Mouse (Mus musculus) hindbrain, embryonic 11.5 days (tissue): ENCODE measurements at regions not wholly inside any gene's neighbourhood (a gene's known extent, or its start where the extent isn't known, plus 50 kb on each side); places are given as distances from the start of the nearest gene placed in this dataset.

Experiments
- ATAC-seq: fragments of 200-750 bp; cut with Nextera tagmentation; 2 replicates; pipeline ENCODE4 v1.8.0; 2017; ENCODE audit warnings: mild to moderate bottlenecking, moderate TSS enrichment, moderate library complexity; ENCODE audit not compliant: low FRiP score
- DNase-seq: peaks from one replicate; pipeline ENCODE4 v3.0.0-alpha.2; 2015; ENCODE audit warnings: low spot score
- H3K27ac ChIP-seq: fragments of 300-500 bp; sonication (generic); 2 replicates; pipeline ENCODE4 v1.5.1; 2014; ENCODE audit warnings: mild to moderate bottlenecking, low read depth, low read length
- H3K27me3 ChIP-seq: fragments of 300-500 bp; sonication (generic); 2 replicates; pipeline ENCODE4 v1.6.1; 2014; ENCODE audit warnings: mild to moderate bottlenecking, low read length, moderate library complexity, mixed read lengths; ENCODE audit not compliant: control insufficient read depth, insufficient read depth
- H3K36me3 ChIP-seq: fragments of 300-500 bp; sonication (generic); 2 replicates; pipeline ENCODE4 v1.6.1; 2014; ENCODE audit warnings: mild to moderate bottlenecking, low read length, moderate library complexity, mixed read lengths; ENCODE audit not compliant: control insufficient read depth, insufficient read depth
- H3K4me1 ChIP-seq: fragments of 300-500 bp; sonication (generic); replicated peaks from 2 replicates; pipeline ENCODE4 v1.6.1; 2014; ENCODE audit warnings: low read length, mixed read lengths; ENCODE audit not compliant: control insufficient read depth, insufficient read depth
- H3K4me2 ChIP-seq: fragments of 300-500 bp; sonication (generic); replicated peaks from 2 replicates; pipeline ENCODE4 v1.6.1; 2014; ENCODE audit warnings: mild to moderate bottlenecking, low read depth, low read length
- H3K4me3 ChIP-seq: fragments of 300-500 bp; sonication (generic); 2 replicates; pipeline ENCODE4 v1.5.1; 2014; ENCODE audit warnings: low read depth, low read length
- H3K9ac ChIP-seq: fragments of 300-500 bp; sonication (generic); 2 replicates; pipeline ENCODE4 v1.6.1; 2014; ENCODE audit warnings: low read depth, low read length
- H3K9me3 ChIP-seq: fragments of 300-500 bp; sonication (generic); 2 replicates; pipeline ENCODE4 v1.6.1; 2016; ENCODE audit warnings: low read length; ENCODE audit not compliant: control insufficient read depth
- WGBS: fragments of 180-500 bp; shearing (Covaris S2); extraction: QIAGEN DNeasy Blood & Tissue Kit; methylation state at CpG from one replicate; pipeline ENCODE4 v1.1.7; 2014; 5-methylcytosine and 5-hydroxymethylcytosine counted together

- Histone ChIP-seq H3K27ac (no peak overlapping the region), H3K9ac (no peak overlapping the region), H3K36me3 (no peaks in the 10 kb centered on the region), H3K9me3 (no peaks in the 10 kb centered on the region), H3K4me1 (no peaks in the 10 kb centered on the region), H3K27me3 (no peaks in the 10 kb centered on the region), H3K4me2 (no peak overlapping the region), H3K4me3 (no peak overlapping the region)
- 78% methylated on average over 3 of the region's 3 CpGs for WGBS
- no peak for ATAC-seq
- DNase-seq = no peak
Measured at GRCm38 (mm10) chr1:71735606-71736005, 82.6 kb upstream of the Fn1 start.

DNA sequence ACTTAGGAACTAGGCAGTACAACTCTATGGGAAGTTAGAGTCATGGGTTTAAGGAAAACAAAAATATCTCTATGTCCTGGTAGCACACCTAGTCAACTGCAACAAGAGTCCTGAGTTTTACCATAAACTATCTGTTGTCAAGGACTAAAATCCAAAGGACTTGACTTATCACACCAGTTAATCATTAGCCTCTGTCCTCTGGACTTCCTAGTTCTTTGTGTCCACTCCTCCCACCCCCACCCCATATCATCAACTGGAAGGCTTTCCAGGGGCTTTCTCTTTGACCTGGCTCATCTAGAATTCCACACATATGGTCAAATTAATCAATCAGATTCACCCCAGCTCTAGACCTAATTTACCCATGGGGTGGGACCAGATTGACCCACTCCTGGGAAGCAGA lies 78.6 kb upstream of the Fn1 start:
- DNase-seq (no peak), ATAC-seq (no peak)
- Histone ChIP-seq H3K9ac (no peak overlapping the region), H3K4me1 (no peaks in the 10 kb centered on the region), H3K36me3 (no peaks in the 10 kb centered on the region), H3K4me3 (no peak overlapping the region), H3K9me3 (no peaks in the 10 kb centered on the region), H3K27me3 (no peaks in the 10 kb centered on the region), H3K27ac (no peak overlapping the region), H3K4me2 (no peak overlapping the region)

DNA sequence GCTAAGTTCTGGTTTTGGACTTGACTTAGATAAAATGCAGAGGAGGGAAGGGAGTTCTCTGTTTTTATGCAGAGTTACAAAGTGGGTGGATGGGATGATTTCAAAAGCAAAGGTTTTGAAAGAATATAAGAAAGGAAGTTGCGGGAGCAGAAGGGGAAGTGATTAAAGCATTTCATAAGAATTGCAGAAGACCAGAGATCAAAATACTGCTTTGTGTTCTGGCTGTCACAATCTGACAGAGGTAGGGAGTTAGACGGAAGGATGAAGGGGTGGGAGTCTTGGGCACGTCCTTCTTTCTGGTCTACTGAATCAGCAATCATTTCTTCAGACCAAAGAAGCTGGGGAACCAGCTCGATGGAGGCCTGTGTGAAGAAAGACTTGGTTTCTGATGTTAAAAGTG lies 78.0 kb upstream of the Fn1 start:
- 85% methylated on average over 4 of the region's 4 CpGs for WGBS
- ATAC-seq (no peak), DNase-seq (no peak)
- H3K9ac ChIP-seq = no peak overlapping the region
- H3K27me3 ChIP-seq = no peaks in the 10 kb centered on the region
- no peak overlapping the region for H3K4me2 ChIP-seq
- H3K36me3 ChIP-seq = no peaks in the 10 kb centered on the region
- H3K27ac ChIP-seq = no peak overlapping the region
- H3K4me1 ChIP-seq = no peaks in the 10 kb centered on the region
- H3K9me3 ChIP-seq = no peaks in the 10 kb centered on the region
- H3K4me3 ChIP-seq = no peak overlapping the region

GRCm38 (mm10) chr1:71728852-71729347 lies 75.9 kb upstream of the Fn1 start:
- Histone ChIP-seq H3K36me3 (no peaks in the 10 kb centered on the region), H3K4me1 (no peaks in the 10 kb centered on the region), H3K4me2 (no peak overlapping the region), H3K9ac (no peak overlapping the region), H3K4me3 (no peak overlapping the region), H3K9me3 (no peaks in the 10 kb centered on the region), H3K27ac (no peak overlapping the region), H3K27me3 (no peaks in the 10 kb centered on the region)
- DNase-seq (no peak), ATAC-seq (no peak)
- whole genome bisulfite sequencing = 88% methylated on average over 8 of the region's 8 CpGs

DNA sequence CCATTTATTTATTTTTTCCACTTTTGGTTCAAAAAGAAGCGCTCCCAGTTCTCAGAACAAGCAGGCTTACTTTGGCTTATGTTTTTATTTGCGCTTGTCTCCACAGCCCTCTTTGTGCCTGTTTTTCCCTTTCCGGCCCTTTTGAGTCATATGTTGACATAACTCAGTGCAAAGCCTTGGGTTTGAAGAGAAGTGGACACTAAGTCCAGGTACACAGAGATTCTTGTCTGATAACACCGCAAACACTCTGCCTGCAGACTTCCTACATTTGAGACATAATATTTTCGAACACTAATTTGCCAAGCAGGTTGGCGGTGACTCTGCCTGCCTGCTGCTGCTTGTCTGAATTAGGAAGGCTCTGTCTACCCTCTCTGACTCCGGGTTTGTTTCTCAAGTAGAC lies 70.8 kb upstream of the Fn1 start:
- Histone ChIP-seq H3K4me2 (no peak overlapping the region), H3K4me3 (no peak overlapping the region), H3K9ac (no peak overlapping the region), H3K36me3 (no peaks in the 10 kb centered on the region), H3K27me3 (no peaks in the 10 kb centered on the region), H3K4me1 (no peaks in the 10 kb centered on the region), H3K27ac (no peak overlapping the region), H3K9me3 (no peaks in the 10 kb centered on the region)
- DNase-seq (no peak), ATAC-seq (no peak)
- 72% methylated on average over 7 of the region's 7 CpGs for WGBS

GRCm38 (mm10) chr1:71723039-71723397 lies 70.0 kb upstream of the Fn1 start:
- Histone ChIP-seq H3K4me3 (no peak overlapping the region), H3K4me2 (no peak overlapping the region), H3K27ac (no peak overlapping the region), H3K36me3 (no peaks in the 10 kb centered on the region), H3K9ac (no peak overlapping the region), H3K4me1 (no peaks in the 10 kb centered on the region), H3K9me3 (no peaks in the 10 kb centered on the region), H3K27me3 (no peaks in the 10 kb centered on the region)
- 69% methylated on average over 2 of the region's 2 CpGs for WGBS
- ATAC-seq (no peak), DNase-seq (no peak)

GRCm38 (mm10) chr1:71722211-71723038 lies 69.4 kb upstream of the Fn1 start:
- Histone ChIP-seq H3K9me3 (no peaks in the 10 kb centered on the region), H3K4me2 (no peak overlapping the region), H3K9ac (no peak overlapping the region), H3K36me3 (no peaks in the 10 kb centered on the region), H3K27ac (no peak overlapping the region), H3K27me3 (no peaks in the 10 kb centered on the region), H3K4me3 (no peak overlapping the region), H3K4me1 (no peaks in the 10 kb centered on the region)
- DNase-seq (no peak), ATAC-seq (no peak)
- WGBS = 79% methylated on average over 6 of the region's 6 CpGs
